Mouse (Mus musculus): ENCODE data around the gene Gcnt7. TPM values are rescaled to one million over a fixed set of nuclear protein-coding genes. Genes with fewer than 3 reads are reported as not detected.

Gene Gcnt7
- 0.66 and 0.87 TPM in 2 replicates for polyA plus RNA-seq (2015; fragmentation: Nextera tagmentation; extraction: Ambion mirVana)

DNA sequence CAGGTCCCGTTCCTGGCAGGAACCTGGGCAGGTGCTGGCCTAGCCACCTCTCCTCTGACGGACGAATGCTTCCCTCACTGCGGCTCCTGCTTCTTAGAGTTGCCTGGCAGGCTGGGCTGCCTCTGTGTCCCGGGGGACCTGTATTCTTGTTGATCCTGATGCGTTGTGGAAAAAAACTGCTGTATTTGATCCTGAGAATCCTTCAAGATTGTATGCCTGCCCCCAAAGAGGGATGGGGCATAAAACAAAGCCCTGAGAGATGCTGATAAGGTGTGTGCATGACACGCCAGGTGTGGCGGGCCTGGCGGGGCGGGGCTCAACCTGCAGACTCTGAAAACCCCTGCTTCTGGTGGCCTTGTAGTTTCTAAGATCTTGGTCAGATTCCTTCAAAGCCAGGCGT is at the start of gene Gcnt7:
Gcnt7 (minus strand) TSS at position 101 of the 400 bp plus-strand sequence.

DNA sequence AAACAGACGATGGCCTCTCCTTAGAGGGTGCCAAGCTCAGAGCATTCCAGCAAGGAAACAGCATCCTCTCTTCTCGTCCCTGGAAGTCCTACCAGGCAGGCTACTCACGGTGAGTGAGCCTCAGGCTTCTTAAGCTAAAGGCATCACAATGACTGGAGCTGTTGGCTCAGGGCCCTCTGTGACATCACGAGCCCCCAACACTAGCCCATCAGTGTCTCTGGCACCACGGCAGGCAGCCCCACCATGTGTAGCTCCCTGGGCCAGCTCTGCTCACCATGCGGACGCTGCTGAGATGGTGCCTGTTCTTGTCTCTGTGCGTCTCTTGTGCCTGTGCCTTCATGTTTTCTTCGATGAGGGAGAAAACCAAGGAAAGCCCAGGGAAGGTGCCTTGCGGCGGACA is 13.9 kb upstream of the Gcnt7 start, which contains the start of gene Fam209:
Fam209 (plus strand) TSS at position 203 of the 400 bp plus-strand sequence.

DNA sequence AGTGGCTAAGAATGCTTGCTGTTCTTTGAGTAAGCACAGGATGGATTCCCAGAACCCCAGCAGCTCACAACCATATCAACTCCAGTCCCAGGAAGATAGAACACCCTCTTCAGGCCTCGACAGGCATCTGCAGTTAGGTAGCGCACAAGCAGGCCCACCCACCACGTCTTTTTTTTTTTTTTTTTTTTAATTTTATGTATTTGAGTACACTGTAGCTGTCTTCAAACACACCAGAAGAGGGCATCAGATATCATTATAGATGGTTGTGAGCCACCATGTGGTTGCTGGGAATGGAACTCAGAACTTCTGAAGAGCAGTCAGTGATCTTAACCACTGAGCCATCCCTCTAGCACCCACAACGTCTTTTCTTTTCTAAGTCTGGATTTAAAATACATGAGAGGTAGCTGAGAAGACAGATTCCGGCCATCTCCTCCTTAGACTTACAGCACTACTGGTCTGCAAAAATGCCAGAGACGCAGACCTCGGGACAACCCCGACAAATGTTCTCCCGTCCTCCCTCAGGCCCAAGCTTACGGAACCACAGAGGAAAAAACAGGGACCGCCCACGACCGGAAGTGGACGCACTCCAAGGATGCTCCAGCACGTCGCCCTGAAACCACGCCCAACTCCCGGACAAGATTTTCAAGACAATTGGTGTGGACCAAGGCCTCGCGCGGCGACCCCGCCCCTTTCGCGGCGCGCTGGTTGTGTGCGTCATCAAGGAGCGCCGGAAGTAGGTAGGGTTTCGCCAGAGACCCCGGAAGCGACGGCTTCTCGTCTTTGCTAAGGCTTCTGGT is 18.4 kb downstream of the Gcnt7 start, which contains the start of gene Rtf2:
Rtf2 (plus strand) TSS at position 714 of the 797 bp plus-strand sequence.

Other genes starting within 250 kb of the Gcnt7 start
- 0.22 and 0.27 TPM in 2 replicates for gene Mc3r, start 210.1 kb downstream of the Gcnt7 start, polyA plus RNA-seq (2015; fragmentation: Nextera tagmentation; extraction: Ambion mirVana)
- gene Fam210b, start 113.0 kb downstream of the Gcnt7 start, polyA plus RNA-seq (2015; fragmentation: Nextera tagmentation; extraction: Ambion mirVana), result 16.3 and 18.7 TPM in 2 replicates
- 7.6 and 8.5 TPM in 2 replicates for gene Aurka, start 88.1 kb downstream of the Gcnt7 start, polyA plus RNA-seq (2015; fragmentation: Nextera tagmentation; extraction: Ambion mirVana)
- gene Cstf1, start 87.9 kb downstream of the Gcnt7 start, polyA plus RNA-seq (2015; fragmentation: Nextera tagmentation; extraction: Ambion mirVana), result 22.9 and 23.4 TPM in 2 replicates
- gene Cass4, start 64.8 kb downstream of the Gcnt7 start, polyA plus RNA-seq (2015; fragmentation: Nextera tagmentation; extraction: Ambion mirVana), result 0.15 and 0.28 TPM in 2 replicates
- 81.7 and 82.8 TPM in 2 replicates for gene Rtf2, start 18.0 kb downstream of the Gcnt7 start, polyA plus RNA-seq (2015; fragmentation: Nextera tagmentation; extraction: Ambion mirVana)
- 0.23 TPM in 1 of 2 replicates, not detected in the other for gene Fam209, start 13.9 kb upstream of the Gcnt7 start, polyA plus RNA-seq (2015; fragmentation: Nextera tagmentation; extraction: Ambion mirVana)
- 0.13 and 0.19 TPM in 2 replicates for gene Tfap2c, start 91.0 kb upstream of the Gcnt7 start, polyA plus RNA-seq (2015; fragmentation: Nextera tagmentation; extraction: Ambion mirVana)

All from neural tube, postnatal 0 days (tissue).